Mouse (Mus musculus): Measurements from ENCODE around the gene Slc16a5. TPM values are rescaled to one million over a fixed set of nuclear protein-coding genes. Genes with fewer than 3 reads are reported as not detected.
"Not testable (repeated sequence)": the region's sequence is repeated elsewhere in the genome, so short reads cannot be mapped to it uniquely, and the experiment has no call there.

Gene Slc16a5
- polyA plus RNA-seq, 1 experiment: not detected

DNA sequence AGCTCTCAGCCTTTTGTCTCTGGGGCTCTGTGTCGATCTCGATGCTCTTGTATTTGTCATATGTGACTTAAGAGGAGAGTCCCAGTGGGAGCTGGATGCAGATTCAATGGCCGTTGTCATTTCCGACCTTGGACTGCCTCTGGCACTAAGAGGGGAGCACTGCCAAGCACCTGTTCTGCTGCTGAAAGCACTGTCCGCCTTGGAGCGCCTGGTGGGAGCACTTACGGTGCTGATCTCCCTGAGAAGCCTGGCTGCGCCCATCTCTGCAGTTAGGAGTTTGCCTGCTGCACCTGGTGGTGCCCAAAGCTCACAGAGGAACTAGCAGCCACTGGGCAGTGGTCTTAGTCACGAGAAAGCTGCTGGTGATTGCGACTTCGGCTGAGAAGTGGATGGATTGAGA is 21.0 kb downstream of the Slc16a5 start:
- no peak for TF ChIP-seq POLR2A (IDR thresholded peaks at IDR 0.05; ENCODE audit: insufficient read depth, low read depth, low read length)
- TF ChIP-seq CTCF (IDR thresholded peaks at IDR 0.05; ENCODE audit: insufficient read depth, low read depth, low read length): no peak
- Histone ChIP-seq H3K4me3 (ENCODE audit: insufficient read depth, low read depth, low read length) (no peak overlapping the region), H3K27ac (ENCODE audit: insufficient read depth, low read depth, low read length) (no peak overlapping the region), H3K4me1 (ENCODE audit: control insufficient read depth, insufficient read depth, low read length) (peaks cover 6% of the 10 kb centered on the region)
- 68% methylated on average over 11 of the region's 11 CpGs for WGBS

- no peak overlapping the region for H3K4me3 ChIP-seq (ENCODE audit: insufficient read depth, low read depth, low read length)
- H3K27ac ChIP-seq (ENCODE audit: insufficient read depth, low read depth, low read length): no peak overlapping the region
- no peak for TF ChIP-seq CTCF (IDR thresholded peaks at IDR 0.05; ENCODE audit: insufficient read depth, low read depth, low read length)
- TF ChIP-seq POLR2A (IDR thresholded peaks at IDR 0.05; ENCODE audit: insufficient read depth, low read depth, low read length): no peak
- peaks cover 5% of the 10 kb centered on the region for H3K4me1 ChIP-seq (ENCODE audit: control insufficient read depth, insufficient read depth, low read length)
- WGBS: 18% methylated on average over 6 of the region's 6 CpGs
Observed at GRCm38 (mm10) chr11:115483726-115484125, 21.5 kb downstream of the Slc16a5 start.

DNA sequence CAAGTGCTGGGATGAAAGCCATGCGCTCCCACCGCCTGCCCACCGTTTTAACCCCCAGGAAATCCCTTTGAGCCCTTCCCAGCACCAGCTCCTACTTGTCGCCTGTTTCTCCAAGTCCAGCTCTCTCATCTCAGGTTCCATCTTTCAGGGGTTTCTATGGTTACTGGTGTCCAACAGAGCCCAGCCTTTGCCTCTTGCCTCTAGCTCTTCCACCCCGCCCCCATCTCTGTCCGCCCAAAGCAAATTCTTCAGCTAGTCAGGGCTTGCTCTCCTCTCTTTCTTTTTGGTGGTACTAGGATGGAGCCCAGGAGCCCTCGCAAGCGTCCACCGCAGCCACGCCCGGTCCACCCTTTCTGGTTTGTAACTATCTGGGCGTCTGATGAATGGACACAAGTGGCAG is 22.9 kb downstream of the Slc16a5 start:
- Histone ChIP-seq H3K4me3 (ENCODE audit: insufficient read depth, low read depth, low read length) (no peak overlapping the region), H3K27ac (ENCODE audit: insufficient read depth, low read depth, low read length) (no peak overlapping the region), H3K4me1 (ENCODE audit: control insufficient read depth, insufficient read depth, low read length) (peaks cover 2% of the 10 kb centered on the region; the same call in 1 of the 2 replicates)
- 56% methylated on average over 12 of the region's 12 CpGs for WGBS
- no peak for TF ChIP-seq POLR2A (IDR thresholded peaks at IDR 0.05; ENCODE audit: insufficient read depth, low read depth, low read length)
- TF ChIP-seq CTCF (IDR thresholded peaks at IDR 0.05; ENCODE audit: insufficient read depth, low read depth, low read length): no peak

DNA sequence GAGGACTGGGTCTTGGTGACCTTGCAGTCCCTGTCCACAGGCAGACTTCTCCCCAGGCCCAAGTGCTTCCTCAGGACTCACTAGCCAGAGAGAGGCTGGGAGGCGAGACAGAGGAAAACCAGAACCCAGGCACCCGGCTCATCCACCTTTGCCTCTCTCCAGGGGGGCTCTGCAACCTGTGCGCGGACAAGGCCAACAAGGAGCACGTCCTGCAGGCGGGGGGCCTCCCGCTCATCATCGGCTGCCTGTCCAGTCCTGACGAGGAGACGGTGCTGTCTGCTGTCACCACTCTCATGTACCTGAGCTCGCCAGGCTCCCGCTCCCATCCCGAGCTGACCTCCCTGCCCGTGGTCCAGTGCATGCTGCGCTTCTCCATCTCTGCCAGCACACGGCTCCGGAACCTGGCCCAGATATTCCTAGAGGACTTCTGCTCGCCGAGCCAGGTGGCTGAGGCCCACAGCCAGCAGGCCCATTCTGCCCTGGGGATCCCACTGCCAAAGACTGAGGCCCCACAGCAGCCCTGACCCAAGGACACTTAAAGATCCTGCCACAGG is 26.4 kb downstream of the Slc16a5 start:
- TF ChIP-seq CTCF (IDR thresholded peaks at IDR 0.05; ENCODE audit: insufficient read depth, low read depth, low read length) (no peak), POLR2A (IDR thresholded peaks at IDR 0.05; ENCODE audit: insufficient read depth, low read depth, low read length) (no peak)
- Histone ChIP-seq H3K27ac (ENCODE audit: insufficient read depth, low read depth, low read length) (no peak overlapping the region), H3K4me1 (ENCODE audit: control insufficient read depth, insufficient read depth, low read length) (peaks cover 11% of the 10 kb centered on the region), H3K4me3 (ENCODE audit: insufficient read depth, low read depth, low read length) (no peak overlapping the region)
- WGBS: 88% methylated on average over 19 of the region's 19 CpGs

DNA sequence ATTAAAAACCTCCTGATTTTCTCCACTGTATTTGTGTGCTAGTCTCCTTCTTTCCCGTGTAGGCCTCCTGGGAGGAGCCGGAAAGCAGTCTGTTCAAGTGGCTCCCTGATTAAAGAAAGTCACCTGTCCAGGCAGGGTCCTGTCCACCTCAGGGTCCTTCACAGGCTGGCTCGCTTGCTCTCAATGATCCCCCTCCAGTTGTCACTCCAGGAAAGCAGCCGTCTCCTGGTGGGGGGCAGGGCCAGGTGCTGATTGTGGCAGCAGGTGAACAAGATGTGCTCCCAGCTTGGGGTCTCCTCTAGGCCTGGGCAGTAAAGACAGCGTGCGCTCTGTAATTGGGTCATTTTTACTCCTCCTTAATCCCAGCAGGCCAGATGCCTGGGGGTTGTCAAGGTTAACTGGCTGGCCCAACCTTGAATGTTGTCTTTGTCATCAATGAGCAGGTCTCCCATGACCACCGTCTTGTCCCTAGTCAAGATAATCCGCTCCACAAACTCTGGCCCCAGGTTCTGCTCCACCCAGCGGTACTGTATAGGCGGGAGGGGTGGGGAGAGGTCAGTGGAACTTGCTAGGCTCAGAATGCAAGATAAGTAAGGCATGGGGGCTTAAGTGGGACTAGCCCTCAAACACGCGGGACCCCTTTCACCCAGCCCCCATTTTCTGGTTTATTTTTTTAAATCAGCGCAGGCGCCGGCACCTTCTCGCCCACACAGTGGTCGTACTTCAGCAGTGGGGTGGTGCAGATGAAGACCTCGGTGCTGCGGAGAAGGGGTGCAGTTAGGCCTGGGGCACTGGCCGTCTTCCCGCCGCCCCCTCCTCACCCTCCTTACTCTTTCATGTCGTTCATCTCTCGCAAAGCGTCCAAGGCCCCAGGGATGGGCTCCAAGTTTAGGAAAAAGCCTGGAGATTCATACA is 28.4 kb downstream of the Slc16a5 start:
- Histone ChIP-seq H3K27ac (ENCODE audit: insufficient read depth, low read depth, low read length) (no peak overlapping the region), H3K4me3 (ENCODE audit: insufficient read depth, low read depth, low read length) (peak overlapping the region; percentile 74), H3K4me1 (ENCODE audit: control insufficient read depth, insufficient read depth, low read length) (peaks cover 11% of the 10 kb centered on the region)
- WGBS: 27% methylated on average over 25 of the region's 25 CpGs
- TF ChIP-seq CTCF (IDR thresholded peaks at IDR 0.05; ENCODE audit: insufficient read depth, low read depth, low read length): no peak

GRCm38 (mm10) chr11:115491356-115492083 is 29.2 kb downstream of the Slc16a5 start, which contains the start of gene Nt5c:
TSS of gene Nt5c (minus strand) at chr11:115491862.
- WGBS: under 1% methylated on average over 43 of the region's 43 CpGs
- peak within 1 kb of the TSS; percentile 61 for H3K27ac ChIP-seq (ENCODE audit: insufficient read depth, low read depth, low read length)
- peak; percentile 45; the same call in 1 of the 2 replicates for TF ChIP-seq CTCF (IDR thresholded peaks at IDR 0.05; ENCODE audit: insufficient read depth, low read depth, low read length)
- no peak for TF ChIP-seq POLR2A (IDR thresholded peaks at IDR 0.05; ENCODE audit: insufficient read depth, low read depth, low read length)
- H3K4me3 ChIP-seq (ENCODE audit: insufficient read depth, low read depth, low read length): peak within 1 kb of the TSS; percentile 74
- H3K4me1 ChIP-seq (ENCODE audit: control insufficient read depth, insufficient read depth, low read length): peaks cover 11% of the 10 kb centered on the region

DNA sequence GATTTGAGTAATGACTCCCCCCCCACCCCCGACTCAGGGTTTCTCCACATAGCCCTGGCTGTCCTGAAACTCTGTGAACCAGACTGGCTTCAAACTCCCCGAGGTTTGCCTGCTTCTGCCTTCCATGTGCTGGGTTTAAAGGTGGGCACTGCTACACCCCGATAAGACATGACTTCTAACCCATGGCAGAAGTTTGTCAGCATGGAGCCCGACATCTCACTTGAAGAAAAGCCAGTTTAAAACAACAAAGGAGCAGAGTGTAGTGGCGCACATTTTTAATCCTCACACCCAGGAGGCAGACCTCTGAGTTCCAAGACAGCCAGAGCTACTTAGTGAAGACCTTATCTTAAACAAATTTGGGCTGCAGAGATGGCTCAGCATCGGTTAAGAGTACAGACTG is 30.1 kb downstream of the Slc16a5 start:
- 34% methylated on average over 6 of the region's 6 CpGs for WGBS
- peaks cover 11% of the 10 kb centered on the region for H3K4me1 ChIP-seq (ENCODE audit: control insufficient read depth, insufficient read depth, low read length)
- TF ChIP-seq POLR2A (IDR thresholded peaks at IDR 0.05; ENCODE audit: insufficient read depth, low read depth, low read length) (no peak), CTCF (IDR thresholded peaks at IDR 0.05; ENCODE audit: insufficient read depth, low read depth, low read length) (no peak)
- no peak overlapping the region for H3K27ac ChIP-seq (ENCODE audit: insufficient read depth, low read depth, low read length)
- no peak overlapping the region for H3K4me3 ChIP-seq (ENCODE audit: insufficient read depth, low read depth, low read length)

DNA sequence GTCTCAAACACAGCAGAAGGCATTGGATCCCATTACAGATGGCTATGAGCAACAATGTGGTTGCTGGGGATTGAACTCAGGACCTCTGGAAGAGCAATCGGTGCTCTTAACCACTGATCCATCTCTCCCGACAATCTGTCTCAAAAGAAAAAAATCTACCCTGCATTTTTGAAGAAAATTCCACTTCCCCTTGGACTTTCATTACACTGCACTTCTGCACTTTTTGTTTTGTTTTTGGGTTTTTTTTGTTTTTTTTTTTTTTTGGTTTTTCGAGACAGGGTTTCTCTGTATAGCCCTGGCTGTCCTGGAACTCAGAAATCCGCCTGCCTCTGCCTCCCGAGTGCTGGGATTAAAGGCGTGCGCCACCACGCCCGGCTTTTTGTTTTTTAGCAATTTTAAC is 34.3 kb downstream of the Slc16a5 start:
- not testable (repeated sequence) for H3K4me1 ChIP-seq (ENCODE audit: control insufficient read depth, insufficient read depth, low read length); H3K27ac ChIP-seq (ENCODE audit: insufficient read depth, low read depth, low read length); H3K4me3 ChIP-seq (ENCODE audit: insufficient read depth, low read depth, low read length)
- 92% methylated on average over 9 of the region's 9 CpGs for WGBS

- H3K4me3 ChIP-seq (ENCODE audit: insufficient read depth, low read depth, low read length): no peak overlapping the region
- TF ChIP-seq POLR2A (IDR thresholded peaks at IDR 0.05; ENCODE audit: insufficient read depth, low read depth, low read length) (no peak), CTCF (IDR thresholded peaks at IDR 0.05; ENCODE audit: insufficient read depth, low read depth, low read length) (no peak)
- WGBS: 96% methylated on average over 6 of the region's 6 CpGs
- 0 out of 2 replicates have a peak, but pooled peaks cover 3% of the 10 kb centered on the region for H3K4me1 ChIP-seq (ENCODE audit: control insufficient read depth, insufficient read depth, low read length)
- H3K27ac ChIP-seq (ENCODE audit: insufficient read depth, low read depth, low read length): no peak overlapping the region
Observed at GRCm38 (mm10) chr11:115502636-115503035, 40.4 kb downstream of the Slc16a5 start.
